Mouse (Mus musculus): ENCODE results near the gene Alg11. TPM values are rescaled to one million over a fixed set of nuclear protein-coding genes. Genes with fewer than 3 reads are reported as not detected.

The Alg11 gene
- polyA plus RNA-seq, 1 experiment: 3.5 TPM

DNA sequence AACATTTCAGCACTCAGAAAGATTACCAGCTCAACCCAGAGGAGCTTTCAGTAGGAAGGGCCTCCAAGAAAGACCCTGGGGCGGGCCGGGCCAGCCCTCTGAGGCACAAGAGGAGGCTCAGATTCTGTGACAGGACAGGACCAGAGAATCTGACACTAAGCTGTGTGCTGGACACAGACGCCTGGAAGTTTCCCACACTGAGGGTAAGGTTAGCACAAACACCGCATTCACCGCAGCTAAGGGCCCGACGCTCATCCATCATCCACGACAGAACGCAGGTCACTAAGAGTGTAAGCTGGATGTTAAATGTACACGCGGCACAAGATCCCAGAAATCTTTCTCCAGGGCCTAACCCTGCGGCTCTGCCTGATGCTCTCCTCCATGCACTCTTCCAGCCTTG lies 16.8 kb upstream of the Alg11 start:
- TF ChIP-seq REST (IDR thresholded peaks at IDR 0.05; ENCODE audit: insufficient read depth, insufficient read length): no peak
- TF ChIP-seq MYOG (IDR thresholded peaks at IDR 0.05; ENCODE audit: control insufficient read depth in 1 of 3, insufficient read depth in 1 of 3, insufficient read length in 2 of 3, low read depth in 2 of 3): no peak
- TF ChIP-seq SRF (IDR thresholded peaks at IDR 0.05; ENCODE audit: control insufficient read depth, insufficient read length, low read depth): no peak
- TF ChIP-seq E2F4 (IDR thresholded peaks at IDR 0.05; ENCODE audit: insufficient read depth): no peak
- no peak for TF ChIP-seq POLR2AphosphoS2 (IDR thresholded peaks at IDR 0.05; ENCODE audit: insufficient read length, low read depth)
- no peak for TF ChIP-seq MAX (IDR thresholded peaks at IDR 0.05; ENCODE audit: low read depth)
- TF ChIP-seq MYOD1 (IDR thresholded peaks at IDR 0.05; ENCODE audit: control insufficient read depth in 1 of 3, insufficient read length in 2 of 3, low read depth in 2 of 3): no peak
- TF ChIP-seq CEBPB (IDR thresholded peaks at IDR 0.05; ENCODE audit: insufficient read depth, poor library complexity, severe bottlenecking): no peak
- no peak for TF ChIP-seq TCF12 (IDR thresholded peaks at IDR 0.05; ENCODE audit: insufficient read depth, poor library complexity, severe bottlenecking)
- no peak for TF ChIP-seq USF1 (IDR thresholded peaks at IDR 0.05; ENCODE audit: low read depth)
- TF ChIP-seq TCF3 (IDR thresholded peaks at IDR 0.05; ENCODE audit: insufficient read length, low read depth): no peak
- no peak for TF ChIP-seq POLR2A (IDR thresholded peaks at IDR 0.05; ENCODE audit: insufficient read length, low read depth)
- Histone ChIP-seq H3K4me2 (ENCODE audit: low read depth) (no peak overlapping the region), H3K36me3 (ENCODE audit: control insufficient read depth, insufficient read depth) (no peaks in the 10 kb centered on the region), H3K79me2 (ENCODE audit: control insufficient read depth, insufficient read depth) (no peaks in the 10 kb centered on the region), H3ac (ENCODE audit: control insufficient read depth, insufficient read length) (no peak overlapping the region), H3K4me3 (no peak overlapping the region), H3K27me3 (ENCODE audit: control insufficient read depth, insufficient read depth, insufficient read length) (peaks cover 15% of the 10 kb centered on the region)

DNA sequence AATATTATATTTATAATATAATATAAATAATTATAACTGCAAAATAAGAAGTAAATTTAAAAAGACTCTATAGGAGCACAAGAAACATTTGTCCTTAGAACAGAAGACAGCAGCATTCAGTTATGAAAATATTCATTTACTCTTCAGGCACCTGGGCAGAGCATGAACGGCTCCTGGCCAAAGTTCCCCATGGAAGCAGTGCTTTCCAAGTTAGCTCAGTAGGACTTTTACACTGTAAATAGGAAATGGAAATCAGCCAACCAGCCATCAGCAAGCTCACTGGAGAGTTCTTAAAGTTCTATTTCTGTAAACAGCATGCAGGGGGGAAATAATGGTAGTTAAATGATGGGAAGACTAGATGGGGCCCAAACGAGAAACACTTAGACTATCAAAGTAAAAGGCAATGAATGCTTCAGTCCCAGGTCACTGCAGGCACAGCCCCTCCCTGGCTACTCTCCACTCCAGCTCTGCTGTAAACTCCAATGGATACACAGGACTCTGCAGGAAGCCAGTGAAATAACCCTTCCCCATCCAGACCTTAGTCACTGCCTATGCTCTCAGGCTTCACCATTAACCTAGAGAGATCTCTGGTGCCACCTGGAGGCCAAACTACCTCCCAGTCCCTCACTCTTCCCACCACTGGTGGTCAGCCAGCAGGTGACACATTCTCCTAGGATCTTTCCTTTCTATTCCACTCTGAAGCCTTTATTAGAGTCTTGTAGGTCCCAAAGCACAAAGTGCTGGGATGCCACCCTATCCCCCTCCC lies 12.6 kb upstream of the Alg11 start:
- no peak for TF ChIP-seq REST (IDR thresholded peaks at IDR 0.05; ENCODE audit: insufficient read depth, insufficient read length)
- TF ChIP-seq MYOD1 (IDR thresholded peaks at IDR 0.05; ENCODE audit: control insufficient read depth in 1 of 3, insufficient read length in 2 of 3, low read depth in 2 of 3): no peak
- TF ChIP-seq POLR2AphosphoS2 (IDR thresholded peaks at IDR 0.05; ENCODE audit: insufficient read length, low read depth): no peak
- no peak for TF ChIP-seq SRF (IDR thresholded peaks at IDR 0.05; ENCODE audit: control insufficient read depth, insufficient read length, low read depth)
- TF ChIP-seq E2F4 (IDR thresholded peaks at IDR 0.05; ENCODE audit: insufficient read depth): no peak
- no peak for TF ChIP-seq MAX (IDR thresholded peaks at IDR 0.05; ENCODE audit: low read depth)
- no peak for TF ChIP-seq POLR2A (IDR thresholded peaks at IDR 0.05; ENCODE audit: insufficient read length, low read depth)
- TF ChIP-seq CEBPB (IDR thresholded peaks at IDR 0.05; ENCODE audit: insufficient read depth, poor library complexity, severe bottlenecking): no peak
- no peak for TF ChIP-seq TCF3 (IDR thresholded peaks at IDR 0.05; ENCODE audit: insufficient read length, low read depth)
- TF ChIP-seq TCF12 (IDR thresholded peaks at IDR 0.05; ENCODE audit: insufficient read depth, poor library complexity, severe bottlenecking): no peak
- TF ChIP-seq USF1 (IDR thresholded peaks at IDR 0.05; ENCODE audit: low read depth): no peak
- TF ChIP-seq MYOG (IDR thresholded peaks at IDR 0.05; ENCODE audit: control insufficient read depth in 1 of 3, insufficient read depth in 1 of 3, insufficient read length in 2 of 3, low read depth in 2 of 3): no peak
- H3K79me2 ChIP-seq (ENCODE audit: control insufficient read depth, insufficient read depth): no peaks in the 10 kb centered on the region
- H3K4me3 ChIP-seq: no peak overlapping the region
- H3K36me3 ChIP-seq (ENCODE audit: control insufficient read depth, insufficient read depth): no peaks in the 10 kb centered on the region
- H3ac ChIP-seq (ENCODE audit: control insufficient read depth, insufficient read length): no peak overlapping the region
- no peak overlapping the region for H3K4me2 ChIP-seq (ENCODE audit: low read depth)
- H3K27me3 ChIP-seq (ENCODE audit: control insufficient read depth, insufficient read depth, insufficient read length): no peaks in the 10 kb centered on the region

DNA sequence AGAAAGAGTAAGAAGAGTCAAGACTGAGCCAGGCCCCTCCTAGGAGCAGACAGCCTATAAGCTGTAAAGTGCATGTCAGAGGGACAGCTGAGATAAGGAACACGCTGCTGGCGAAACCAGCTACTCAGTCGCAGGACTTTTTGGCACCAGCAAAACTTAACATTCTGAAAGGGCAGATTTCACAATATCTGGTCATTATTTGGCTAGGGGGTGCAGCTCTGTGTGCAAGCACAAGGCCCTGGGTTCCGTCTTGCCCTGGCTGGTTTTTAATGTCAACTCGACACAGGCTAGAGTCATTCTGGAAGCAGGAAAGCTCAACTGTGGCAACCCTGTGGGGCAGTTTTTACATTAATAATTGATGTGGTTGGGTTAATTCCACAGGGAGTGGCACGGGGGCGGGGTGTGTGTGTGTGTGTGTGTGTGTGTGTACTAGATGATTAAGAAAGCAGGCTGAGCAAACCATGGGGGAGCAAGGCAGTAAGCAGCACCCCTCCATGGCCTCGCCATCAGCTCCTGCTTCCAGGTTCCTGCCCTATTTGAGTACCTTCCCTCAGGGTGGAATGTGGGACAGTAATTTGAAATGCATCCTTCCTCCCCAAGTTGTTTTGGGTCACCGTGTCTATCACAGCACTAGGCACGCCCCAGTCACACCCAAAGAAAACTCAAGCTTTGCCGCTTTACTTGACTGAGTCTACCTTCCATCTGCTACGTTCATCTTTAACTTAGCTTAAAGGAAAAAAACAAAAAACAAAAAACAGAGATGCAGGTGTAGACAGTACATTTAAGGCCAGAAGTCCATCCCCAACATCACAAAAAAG lies 5.6 kb upstream of the Alg11 start:
- no peak overlapping the region for H3K4me3 ChIP-seq
- H3K4me2 ChIP-seq (ENCODE audit: low read depth): no peak overlapping the region
- H3K79me2 ChIP-seq (ENCODE audit: control insufficient read depth, insufficient read depth): no peaks in the 10 kb centered on the region
- H3ac ChIP-seq (ENCODE audit: control insufficient read depth, insufficient read length): no peak overlapping the region
- peaks cover 18% of the 10 kb centered on the region for H3K27me3 ChIP-seq (ENCODE audit: control insufficient read depth, insufficient read depth, insufficient read length)
- TF ChIP-seq MYOG (IDR thresholded peaks at IDR 0.05; ENCODE audit: control insufficient read depth in 1 of 3, insufficient read depth in 1 of 3, insufficient read length in 2 of 3, low read depth in 2 of 3) (no peak), MYOD1 (IDR thresholded peaks at IDR 0.05; ENCODE audit: control insufficient read depth in 1 of 3, insufficient read length in 2 of 3, low read depth in 2 of 3) (no peak), REST (IDR thresholded peaks at IDR 0.05; ENCODE audit: insufficient read depth, insufficient read length) (no peak), TCF12 (IDR thresholded peaks at IDR 0.05; ENCODE audit: insufficient read depth, poor library complexity, severe bottlenecking) (no peak), POLR2A (IDR thresholded peaks at IDR 0.05; ENCODE audit: insufficient read length, low read depth) (no peak), USF1 (IDR thresholded peaks at IDR 0.05; ENCODE audit: low read depth) (no peak), SRF (IDR thresholded peaks at IDR 0.05; ENCODE audit: control insufficient read depth, insufficient read length, low read depth) (no peak), POLR2AphosphoS2 (IDR thresholded peaks at IDR 0.05; ENCODE audit: insufficient read length, low read depth) (no peak), CEBPB (IDR thresholded peaks at IDR 0.05; ENCODE audit: insufficient read depth, poor library complexity, severe bottlenecking) (no peak), TCF3 (IDR thresholded peaks at IDR 0.05; ENCODE audit: insufficient read length, low read depth) (no peak), MAX (IDR thresholded peaks at IDR 0.05; ENCODE audit: low read depth) (no peak), E2F4 (IDR thresholded peaks at IDR 0.05; ENCODE audit: insufficient read depth) (no peak)
- H3K36me3 ChIP-seq (ENCODE audit: control insufficient read depth, insufficient read depth): no peaks in the 10 kb centered on the region

DNA sequence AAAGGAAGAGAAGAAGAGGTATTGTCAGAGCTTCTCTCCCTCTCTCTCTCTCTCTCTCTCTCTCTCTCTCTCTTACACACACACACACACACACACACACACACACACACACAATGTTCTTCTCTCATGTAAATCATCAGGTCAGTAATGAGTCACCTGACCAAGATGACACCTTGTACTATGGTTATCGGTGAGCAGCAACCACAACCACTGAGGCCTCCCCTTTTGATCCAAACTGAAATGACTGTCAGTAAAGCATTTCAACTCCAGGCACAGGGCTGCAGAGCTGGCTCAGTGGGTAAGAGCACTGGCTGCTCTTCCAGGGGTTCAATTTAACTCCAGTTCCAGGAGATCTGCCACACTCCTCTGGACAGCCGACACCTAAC lies 5.0 kb upstream of the Alg11 start:
- Histone ChIP-seq H3K4me3 (no peak overlapping the region), H3ac (ENCODE audit: control insufficient read depth, insufficient read length) (no peak overlapping the region), H3K4me2 (ENCODE audit: low read depth) (no peak overlapping the region), H3K27me3 (ENCODE audit: control insufficient read depth, insufficient read depth, insufficient read length) (peaks cover 20% of the 10 kb centered on the region), H3K36me3 (ENCODE audit: control insufficient read depth, insufficient read depth) (no peaks in the 10 kb centered on the region), H3K79me2 (ENCODE audit: control insufficient read depth, insufficient read depth) (no peaks in the 10 kb centered on the region)
- TF ChIP-seq POLR2A (IDR thresholded peaks at IDR 0.05; ENCODE audit: insufficient read length, low read depth) (no peak), REST (IDR thresholded peaks at IDR 0.05; ENCODE audit: insufficient read depth, insufficient read length) (no peak), TCF12 (IDR thresholded peaks at IDR 0.05; ENCODE audit: insufficient read depth, poor library complexity, severe bottlenecking) (no peak), MYOD1 (IDR thresholded peaks at IDR 0.05; ENCODE audit: control insufficient read depth in 1 of 3, insufficient read length in 2 of 3, low read depth in 2 of 3) (no peak)

Measured in myocyte (in vitro differentiated cells).